Mouse (Mus musculus): ENCODE data around the gene Adamts18.

DNA sequence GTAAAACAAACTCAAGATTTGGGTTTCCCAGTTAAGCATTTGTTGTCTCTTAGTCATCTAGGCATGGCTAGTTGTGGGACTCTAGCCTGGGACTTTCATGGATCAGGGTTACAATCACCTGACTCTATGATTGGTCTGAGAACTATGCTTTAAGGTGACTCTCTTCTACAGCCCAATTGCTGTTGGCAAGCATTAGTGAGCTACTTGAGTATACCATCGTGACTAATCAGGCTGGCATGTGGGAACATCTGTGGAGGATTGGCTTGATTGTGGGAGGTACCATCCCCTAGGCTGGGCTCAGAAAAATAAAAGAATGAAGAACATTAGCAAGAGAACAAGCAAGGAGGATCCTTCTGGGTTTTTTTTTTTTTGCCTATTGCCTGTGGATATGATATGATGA lies 171.7 kb downstream of the Adamts18 start:
- TF ChIP-seq CTCF (IDR thresholded peaks at IDR 0.05; ENCODE audit: control insufficient read depth, insufficient read depth, low read length) (no peak), POLR2A (IDR thresholded peaks at IDR 0.05; ENCODE audit: borderline replicate concordance, control insufficient read depth, low read depth, low read length) (no peak)
